Mouse (Mus musculus) T-helper 1 cell (primary cell): ENCODE measurements around the gene Supt5.

Source experiments
- in situ Hi-C: fragments of 300-600 bp; cut with MboI, MseI; formaldehyde crosslinking; loops from one replicate; pipeline ENCODE4 v1.15.1; 2025; ENCODE audit warnings: high pct_unique_total_duplicates

Supt5 gene

GRCm38 (mm10) chr7:28298837-28299625, 39.5 kb downstream of the Supt5 start:
- in situ Hi-C loops: no loop called here

DNA sequence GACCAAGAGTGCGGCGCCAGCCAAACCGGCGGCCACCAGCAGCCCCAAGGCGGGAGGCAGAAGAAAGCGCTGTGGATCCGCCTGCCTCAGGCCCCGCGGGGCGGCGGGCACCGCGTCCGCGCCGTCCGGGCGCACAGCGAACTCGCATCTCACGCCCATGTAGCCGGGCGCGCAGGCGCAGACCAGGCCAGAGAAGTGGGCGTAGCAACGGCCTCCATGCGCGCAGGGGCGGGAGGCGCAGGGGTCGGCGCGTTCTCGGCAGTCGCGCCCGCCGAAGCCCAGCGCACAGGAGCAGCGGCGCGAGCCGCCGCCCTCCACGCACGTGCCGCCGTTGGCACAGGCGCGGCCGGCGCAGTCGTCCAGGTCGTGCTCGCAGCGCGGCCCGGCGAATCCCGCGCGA, 44.1 kb downstream of the Supt5 start:
- in situ Hi-C loops: no loop called here

- in situ Hi-C loops: no loop called here
Observed at GRCm38 (mm10) chr7:28290638-28291590, 47.6 kb downstream of the Supt5 start, which contains the start of gene Selenov. TSS of gene Selenov (minus strand) at chr7:28291186.

DNA sequence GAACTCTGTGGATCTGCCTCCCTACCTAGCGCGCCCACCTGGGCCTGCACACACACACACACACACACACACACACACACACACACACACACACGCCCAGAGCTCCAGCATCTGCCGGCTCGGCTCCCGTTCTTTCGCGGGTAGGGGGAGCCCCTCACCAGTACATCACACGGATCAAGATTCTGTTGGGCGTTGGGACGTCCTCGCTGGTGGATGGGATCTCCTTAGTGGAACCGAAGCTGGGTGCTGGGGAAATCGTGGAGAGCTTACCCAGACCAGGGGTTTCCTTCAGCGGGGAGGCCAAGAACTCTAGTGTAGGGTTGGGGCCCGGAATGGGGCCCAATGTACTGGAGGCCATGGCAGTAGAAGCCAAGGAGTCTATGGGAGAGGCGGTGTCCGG, 48.4 kb downstream of the Supt5 start:
- in situ Hi-C loops: no loop called here

DNA sequence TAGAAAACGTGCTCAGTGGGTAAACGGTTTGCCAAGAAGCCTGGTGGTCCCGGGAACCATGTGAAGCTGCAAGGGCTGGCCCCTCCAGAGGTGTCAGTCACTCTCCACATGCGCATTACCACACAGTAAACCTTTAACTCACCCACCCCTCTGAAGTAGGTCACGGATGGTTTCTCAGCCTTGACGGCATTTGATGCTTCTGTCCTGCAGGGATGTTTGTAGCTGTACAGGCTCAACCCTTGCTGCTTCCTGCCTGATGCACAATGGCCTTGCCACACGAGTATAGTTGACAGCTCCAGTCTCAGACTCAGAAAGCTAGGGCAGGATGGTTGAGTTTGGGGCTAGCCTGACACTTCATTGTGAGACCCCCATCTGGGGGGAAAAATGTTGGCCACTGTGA, 57.9 kb downstream of the Supt5 start:
- in situ Hi-C loops: no loop called here

DNA sequence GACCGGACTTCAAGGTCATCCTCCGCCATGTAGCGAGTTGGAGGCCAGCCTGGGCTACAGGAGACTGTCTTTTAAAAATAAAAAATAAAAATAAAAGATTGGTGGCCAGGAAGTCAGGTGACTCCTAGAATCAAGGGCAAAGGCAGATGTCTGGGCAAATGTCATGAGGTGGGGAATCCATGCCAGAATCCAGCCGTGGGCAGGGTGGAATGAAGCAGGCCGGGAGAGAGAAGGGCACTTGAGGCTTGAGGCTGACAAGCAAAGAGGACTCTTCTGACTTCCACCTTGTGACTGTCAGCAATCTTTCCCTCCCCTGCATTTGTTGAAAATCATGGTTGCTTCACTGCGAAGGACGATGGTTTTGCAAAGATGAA, 60.3 kb downstream of the Supt5 start:
- in situ Hi-C loops: no loop called here

GRCm38 (mm10) chr7:28277615-28278278, 60.8 kb downstream of the Supt5 start, which contains the start of gene Eid2b:
TSS of gene Eid2b (plus strand) at chr7:28277739.
- in situ Hi-C loops: no loop called here

DNA sequence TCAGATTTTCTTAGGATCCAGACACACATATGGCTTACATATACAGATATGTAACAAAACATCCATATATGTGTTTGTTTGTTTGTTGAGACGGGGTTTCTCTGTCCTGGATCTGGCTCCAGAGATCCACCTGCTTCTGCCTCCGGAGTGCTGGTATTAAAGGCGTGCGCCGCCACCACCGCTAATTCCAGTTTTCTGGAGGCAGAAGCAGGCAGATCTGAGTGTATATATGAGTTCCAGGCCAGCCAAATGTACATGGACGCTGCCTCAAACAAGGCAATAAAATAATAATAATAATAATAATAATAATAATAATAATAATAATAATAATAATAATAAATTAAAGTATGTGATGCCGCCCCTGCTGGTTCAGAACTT, 61.3 kb downstream of the Supt5 start:
- in situ Hi-C loops: no loop called here

- in situ Hi-C loops: no loop called here
Observed at GRCm38 (mm10) chr7:28271761-28272160, 66.8 kb downstream of the Supt5 start.

DNA sequence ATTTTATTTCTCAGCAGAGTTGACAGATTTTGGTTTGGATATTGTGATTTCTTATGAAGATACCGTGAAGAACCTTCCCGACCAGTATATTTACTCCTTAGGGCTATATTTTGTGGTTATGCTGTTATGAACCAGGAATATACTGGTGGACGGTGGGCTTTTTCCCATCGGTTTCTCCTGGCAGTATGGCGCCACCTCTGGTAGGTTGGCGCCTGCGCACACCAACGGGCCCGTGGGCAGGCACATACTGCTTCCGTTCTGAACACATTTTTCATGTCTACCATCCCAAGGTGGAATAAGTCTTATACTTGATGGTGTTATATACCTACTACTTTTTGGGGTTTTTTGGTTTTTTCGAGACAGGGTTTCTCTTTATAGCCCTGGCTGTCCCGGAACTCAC, 69.2 kb downstream of the Supt5 start:
- in situ Hi-C loops: loop anchor here (10.0 kb wide), 1 partner anchor 845 kb away; no protein-coding TSS in a partner anchor

DNA sequence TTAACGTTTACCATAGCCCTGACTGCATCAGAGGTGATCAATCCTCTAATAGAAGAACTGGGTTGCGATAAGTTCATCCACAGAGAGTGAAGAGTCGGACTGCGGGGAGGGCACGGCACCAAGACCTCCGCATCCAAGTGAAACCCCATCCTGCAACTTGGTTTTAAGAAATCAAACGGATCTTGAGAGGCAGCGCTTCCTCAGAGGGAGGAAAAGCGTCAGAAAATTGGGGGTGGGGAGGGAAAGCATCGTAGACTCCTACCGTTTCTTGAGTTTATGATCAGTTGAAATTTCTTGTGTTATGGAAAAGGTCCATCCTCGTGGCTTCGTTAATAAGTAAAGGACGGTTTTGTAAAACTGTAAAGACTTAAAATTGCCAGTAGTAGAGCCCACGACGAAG, 70.0 kb downstream of the Supt5 start:
- in situ Hi-C loops: loop anchor here (10.0 kb wide), 1 partner anchor 844 kb away; no protein-coding TSS in a partner anchor

- in situ Hi-C loops: loop anchor here (10.0 kb wide), 1 partner anchor 843 kb away; no protein-coding TSS in a partner anchor
Observed at GRCm38 (mm10) chr7:28268042-28268531, 70.5 kb downstream of the Supt5 start.

DNA sequence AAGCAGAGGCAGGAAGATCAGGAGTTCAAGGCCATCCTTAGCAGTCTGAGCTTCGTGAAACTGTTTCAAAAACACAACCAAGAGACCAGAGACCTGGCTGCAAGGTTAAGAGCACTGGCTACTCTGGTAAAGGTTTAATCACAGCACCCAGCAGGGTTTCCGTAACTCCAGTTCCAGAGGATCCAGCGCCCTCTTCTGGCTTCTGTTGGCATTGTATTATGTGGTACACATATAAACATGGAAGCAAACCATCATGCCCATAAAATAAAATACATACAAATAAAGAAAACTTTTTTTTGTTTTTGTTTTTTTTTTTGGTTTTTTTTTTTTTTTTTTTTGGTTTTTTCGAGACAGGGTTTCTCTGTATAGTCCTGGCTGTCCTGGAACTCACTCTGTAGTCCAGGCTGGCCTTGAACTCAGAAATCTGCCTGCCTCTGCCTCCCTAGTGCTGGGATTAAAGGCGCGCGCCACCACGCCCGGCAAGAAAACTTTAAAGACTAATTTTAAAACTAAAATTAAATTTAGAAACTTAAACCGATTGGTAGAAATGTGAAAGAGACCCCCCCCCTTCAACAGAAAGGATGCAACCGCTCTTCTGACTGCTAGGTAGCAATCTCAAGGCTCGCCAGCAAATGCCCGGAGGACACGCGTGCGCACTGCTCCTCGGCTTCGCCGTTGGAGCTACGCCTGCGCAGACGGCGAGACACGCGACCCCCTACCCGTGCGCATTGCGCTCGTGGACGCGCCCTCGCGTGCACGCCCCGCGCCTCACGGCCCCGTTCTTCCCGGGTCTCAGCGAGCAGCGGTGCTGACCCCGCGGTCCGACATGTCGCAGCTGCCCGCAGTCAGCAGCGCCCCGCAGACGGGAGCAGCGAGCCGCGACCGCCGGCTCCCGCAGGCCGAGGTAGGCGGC, 71.2 kb downstream of the Supt5 start, which contains the start of gene Eid2:
Gene Eid2, plus strand, starts transcription at position 753 of the 913 bp plus-strand sequence.
- in situ Hi-C loops: loop anchor here (10.0 kb wide), 1 partner anchor 843 kb away; no protein-coding TSS in a partner anchor

GRCm38 (mm10) chr7:28265391-28265790, 73.2 kb downstream of the Supt5 start:
- in situ Hi-C loops: loop anchor here (10.0 kb wide), 1 partner anchor 841 kb away; no protein-coding TSS in a partner anchor
